Mouse (Mus musculus) limb, embryonic 12.5 days (tissue): ENCODE measurements around the gene Dapk3. TPM values are rescaled to one million over a fixed set of nuclear protein-coding genes. Genes with fewer than 3 reads are reported as not detected.
A peak's percentile ranks its signal among the peaks of the same experiment; 100 is the strongest.
"Not testable (repeated sequence)": the region's sequence is repeated elsewhere in the genome, so short reads cannot be mapped to it uniquely, and the experiment has no call there.

Experiments
- ATAC-seq: fragments of 200-750 bp; cut with Nextera tagmentation; 2 replicates; pipeline ENCODE4 v1.8.0; 2017; ENCODE audit warnings: low read depth, moderate TSS enrichment; ENCODE audit not compliant: insufficient number of reproducible peaks, insufficient read depth, low FRiP score, low TSS enrichment
- H3K27ac ChIP-seq: fragments of 300-500 bp; sonication (generic); 2 replicates; pipeline ENCODE4 v1.5.1; 2016; ENCODE audit warnings: mild to moderate bottlenecking, moderate library complexity
- H3K27me3 ChIP-seq: fragments of 300-500 bp; sonication (generic); 2 replicates; pipeline ENCODE4 v1.6.1; 2016; ENCODE audit warnings: mild to moderate bottlenecking, moderate library complexity
- H3K36me3 ChIP-seq: fragments of 300-500 bp; sonication (generic); 2 replicates; pipeline ENCODE4 v1.6.1; 2016; ENCODE audit warnings: mild to moderate bottlenecking, moderate library complexity
- H3K4me1 ChIP-seq: fragments of 300-500 bp; sonication (generic); replicated peaks from 2 replicates; pipeline ENCODE4 v1.6.1; 2016
- H3K4me2 ChIP-seq: fragments of 300-500 bp; sonication (generic); 2 replicates; pipeline ENCODE4 v1.6.1; 2016; ENCODE audit warnings: mild to moderate bottlenecking, moderate library complexity
- H3K4me3 ChIP-seq: fragments of 300-500 bp; sonication (generic); replicated peaks from 2 replicates; pipeline ENCODE4 v1.5.1; 2016; ENCODE audit warnings: mild to moderate bottlenecking
- H3K9ac ChIP-seq: fragments of 300-500 bp; sonication (generic); replicated peaks from 2 replicates; pipeline ENCODE4 v1.6.1; 2016; ENCODE audit warnings: mild to moderate bottlenecking, moderate library complexity
- H3K9me3 ChIP-seq: fragments of 300-500 bp; sonication (generic); 2 replicates; pipeline ENCODE4 v1.6.1; 2016; ENCODE audit warnings: mild to moderate bottlenecking, moderate library complexity
- WGBS: fragments of 180-500 bp; shearing (Covaris S2); methylation state at CpG from one replicate; pipeline ENCODE4 v1.1.7; 2016; 5-methylcytosine and 5-hydroxymethylcytosine counted together
- polyA plus RNA-seq: library from polyadenylated mRNA; unstranded; fragments of >200 nt; fragmentation: Nextera tagmentation; extraction: Ambion mirVana; gene quantifications from 2 replicates; pipeline ENCODE4 v1.2.1, GENCODE M21; 2016

Dapk3 gene
- polyA plus RNA-seq, 1 experiment from 2014 or later = 64.2 TPM

DNA sequence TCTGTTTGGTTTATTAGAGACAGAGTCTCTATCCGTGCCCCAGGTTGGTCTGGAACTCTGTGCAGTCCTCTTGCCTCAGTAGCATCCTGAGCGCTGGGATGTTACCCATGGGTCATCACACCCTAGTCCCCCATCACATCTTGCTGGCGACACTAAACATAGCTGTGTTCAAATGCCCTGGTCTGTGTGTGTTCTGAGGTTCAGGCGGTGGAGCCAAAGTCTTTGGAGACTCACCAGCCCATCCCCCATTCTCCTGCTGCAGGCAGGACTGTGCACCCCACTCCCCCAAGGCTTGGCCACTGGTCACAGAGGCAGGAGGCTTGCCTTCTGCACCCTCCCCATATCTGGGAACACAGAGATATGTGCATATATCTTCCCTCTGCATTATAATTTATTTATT lies 21.3 kb downstream of the Dapk3 start:
- Histone ChIP-seq H3K36me3 (no peaks in the 10 kb centered on the region), H3K27me3 (peaks cover 19% of the 10 kb centered on the region), H3K9me3 (no peaks in the 10 kb centered on the region), H3K9ac (no peak overlapping the region), H3K27ac (no peak overlapping the region), H3K4me1 (no peaks in the 10 kb centered on the region), H3K4me3 (no peak overlapping the region), H3K4me2 (no peak overlapping the region)
- 70% methylated on average over 4 of the region's 4 CpGs for WGBS
- ATAC-seq = no peak

DNA sequence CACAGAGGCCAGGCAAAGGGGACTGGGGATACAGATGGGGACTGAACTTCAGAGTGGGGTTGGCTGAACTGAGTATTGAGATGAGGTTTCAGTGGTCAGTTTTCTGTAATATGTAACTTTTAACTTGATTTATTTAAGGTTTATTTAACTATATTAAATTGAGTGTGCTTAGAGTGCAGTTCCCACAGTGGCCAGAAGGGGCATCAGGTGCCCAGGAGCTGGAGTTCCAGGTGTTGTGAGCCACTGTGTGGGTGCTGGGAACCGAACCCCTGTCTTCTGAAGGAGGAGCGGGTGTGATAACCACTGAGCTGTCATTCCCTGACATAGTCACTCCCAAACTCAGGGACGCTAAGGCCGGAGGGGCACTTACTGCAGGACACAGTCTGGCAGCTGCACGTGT lies 27.3 kb downstream of the Dapk3 start:
- Histone ChIP-seq H3K4me2 (no peak overlapping the region), H3K9me3 (peaks cover 5% of the 10 kb centered on the region), H3K4me3 (no peak overlapping the region), H3K27me3 (0 out of 2 replicates have a peak, but pooled peaks cover 2% of the 10 kb centered on the region), H3K4me1 (no peaks in the 10 kb centered on the region), H3K36me3 (no peaks in the 10 kb centered on the region), H3K27ac (no peak overlapping the region), H3K9ac (no peak overlapping the region)
- ATAC-seq = no peak
- 94% methylated on average over 5 of the region's 5 CpGs for WGBS

DNA sequence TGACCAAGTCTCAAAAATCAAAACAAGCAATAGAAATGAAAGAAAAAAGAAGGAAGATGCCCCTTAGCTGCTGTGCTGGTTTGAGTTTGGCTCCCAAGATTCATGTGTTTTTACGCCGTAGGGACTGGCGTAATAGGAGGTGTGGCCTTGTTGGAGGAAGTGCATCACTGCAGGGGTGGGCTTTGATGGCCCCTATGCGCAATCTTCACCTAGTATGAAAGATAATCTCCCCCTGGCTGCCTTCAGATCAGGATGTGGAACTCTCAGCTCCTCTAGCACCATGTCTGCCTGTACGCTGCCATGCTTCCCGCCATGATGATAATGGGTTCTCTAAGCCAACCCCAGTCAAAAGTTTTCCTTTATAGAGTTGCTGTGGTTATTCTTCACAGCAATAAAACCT lies 33.5 kb downstream of the Dapk3 start:
- Histone ChIP-seq H3K36me3 (no peaks in the 10 kb centered on the region), H3K9me3 (no peaks in the 10 kb centered on the region; the same call in 1 of the 2 replicates), H3K9ac (no peak overlapping the region), H3K4me1 (no peaks in the 10 kb centered on the region), H3K4me2 (no peak overlapping the region), H3K27ac (no peak overlapping the region), H3K4me3 (no peak overlapping the region), H3K27me3 (peaks cover 13% of the 10 kb centered on the region)
- ATAC-seq = no peak
- WGBS = 83% methylated on average over 6 of the region's 6 CpGs

DNA sequence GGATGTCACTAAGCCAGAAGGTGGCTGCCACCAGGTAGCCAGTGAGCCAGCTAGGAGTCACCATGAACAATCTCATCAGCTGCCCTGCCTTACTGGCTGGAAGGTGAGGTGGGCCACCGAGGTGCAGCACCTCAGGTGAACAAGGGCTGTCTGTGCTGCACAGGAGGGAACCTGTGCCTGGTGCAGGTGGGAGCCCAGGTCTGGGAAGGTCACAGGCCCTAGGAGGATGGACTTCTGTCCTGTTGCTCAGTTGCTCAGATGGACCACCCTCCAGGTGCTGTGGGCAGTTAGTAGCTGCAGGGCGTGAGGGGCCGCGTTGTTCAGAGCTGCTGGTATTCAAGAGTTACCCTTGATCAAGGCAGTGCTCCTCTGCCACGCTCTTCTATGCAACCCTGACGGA lies 34.0 kb downstream of the Dapk3 start:
- no peak for ATAC-seq
- no peaks in the 10 kb centered on the region; the same call in 1 of the 2 replicates for H3K9me3 ChIP-seq
- no peak overlapping the region for H3K27ac ChIP-seq
- peaks cover 13% of the 10 kb centered on the region for H3K27me3 ChIP-seq
- WGBS = 89% methylated on average over 6 of the region's 6 CpGs
- H3K4me1 ChIP-seq = no peaks in the 10 kb centered on the region
- H3K4me2 ChIP-seq = no peak overlapping the region
- no peak overlapping the region for H3K4me3 ChIP-seq
- H3K9ac ChIP-seq = no peak overlapping the region
- H3K36me3 ChIP-seq = no peaks in the 10 kb centered on the region

DNA sequence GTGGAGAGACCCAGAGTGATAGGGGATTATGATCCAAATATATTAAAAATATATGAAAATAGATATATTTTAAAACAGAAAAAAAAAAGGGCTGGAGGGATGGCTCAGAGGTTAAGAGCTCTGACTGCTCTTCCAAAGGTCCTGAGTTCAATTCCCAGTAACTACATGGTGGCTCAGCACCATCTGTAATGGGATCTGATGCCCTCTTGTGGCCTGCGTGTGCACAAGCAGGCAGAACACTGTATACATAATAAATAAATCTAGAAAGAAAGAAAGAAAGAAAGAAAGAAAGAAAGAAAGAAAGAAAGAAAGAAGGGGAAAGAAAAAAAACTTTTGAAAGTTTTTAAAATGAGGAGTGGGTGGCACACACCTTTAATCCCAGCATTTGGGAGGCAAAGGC lies 34.5 kb downstream of the Dapk3 start:
- H3K4me1 ChIP-seq, H3K4me2 ChIP-seq, H3K9me3 ChIP-seq, ATAC-seq, H3K27ac ChIP-seq, H3K9ac ChIP-seq, H3K36me3 ChIP-seq, H3K4me3 ChIP-seq: not testable (repeated sequence)
- H3K27me3 ChIP-seq = peaks cover 13% of the 10 kb centered on the region
- 4% methylated on average over 1 of the region's 1 CpGs for WGBS

DNA sequence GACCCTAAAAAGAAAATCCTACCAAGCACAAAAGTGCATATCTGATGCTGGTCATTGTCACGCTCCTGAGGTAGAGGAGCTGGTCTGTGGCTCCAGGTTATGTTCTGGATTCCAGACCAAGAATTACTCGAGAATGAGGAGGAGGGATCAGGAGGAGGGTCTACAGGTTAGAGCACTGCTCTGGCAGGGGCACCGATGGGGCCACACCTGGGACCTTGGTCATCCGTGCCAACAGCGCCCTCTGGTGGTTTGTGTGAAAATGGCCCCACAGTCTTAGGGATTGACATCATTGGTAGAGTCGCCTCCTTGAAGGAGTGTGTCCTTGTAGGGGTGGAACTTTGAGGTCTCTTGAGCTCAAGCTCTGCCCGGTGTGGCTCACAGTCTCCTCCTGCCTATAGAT lies 35.2 kb downstream of the Dapk3 start:
- 36% methylated on average over 7 of the region's 7 CpGs for WGBS

GRCm38 (mm10) chr10:81221402-81222015 lies 38.7 kb downstream of the Dapk3 start:
- Histone ChIP-seq H3K4me2 (no peak overlapping the region), H3K27ac (no peak overlapping the region), H3K27me3 (peaks cover 13% of the 10 kb centered on the region), H3K9me3 (no peaks in the 10 kb centered on the region), H3K4me3 (no peak overlapping the region), H3K36me3 (no peaks in the 10 kb centered on the region), H3K9ac (no peak overlapping the region), H3K4me1 (no peaks in the 10 kb centered on the region)
- WGBS = 92% methylated on average over 5 of the region's 5 CpGs
- no peak for ATAC-seq

More for the DNA sequence above, 35.2 kb downstream of the Dapk3 start:
- H3K9ac ChIP-seq = no peak overlapping the region
- H3K27me3 ChIP-seq = peaks cover 13% of the 10 kb centered on the region
- H3K4me3 ChIP-seq = no peak overlapping the region
- H3K27ac ChIP-seq = no peak overlapping the region
- no peak overlapping the region for H3K4me2 ChIP-seq
- H3K4me1 ChIP-seq = no peaks in the 10 kb centered on the region
- no peaks in the 10 kb centered on the region for H3K9me3 ChIP-seq
- no peaks in the 10 kb centered on the region for H3K36me3 ChIP-seq
- ATAC-seq = no peak; the same call in 1 of the 2 replicates

DNA sequence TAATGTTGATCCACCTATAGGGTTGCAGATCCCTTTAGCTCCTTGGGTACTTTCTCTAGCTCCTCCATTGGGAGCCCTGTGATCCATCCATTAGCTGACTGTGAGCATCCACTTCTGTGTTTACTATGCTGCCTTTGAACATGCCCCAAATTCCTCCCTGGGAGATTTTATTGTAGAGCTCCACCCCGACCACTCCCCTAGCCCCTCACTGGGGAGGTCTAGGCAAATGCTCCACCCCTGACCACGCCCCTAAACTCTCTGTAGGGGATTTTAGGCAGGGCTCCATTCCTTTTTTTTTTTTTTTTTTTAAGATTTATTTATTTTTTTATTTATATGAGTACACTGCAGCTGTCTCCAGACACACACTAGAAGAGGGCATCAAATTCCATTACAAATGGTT lies 40.9 kb downstream of the Dapk3 start:
- not testable (repeated sequence) for H3K36me3 ChIP-seq, H3K4me3 ChIP-seq, H3K9me3 ChIP-seq, H3K9ac ChIP-seq, ATAC-seq, H3K4me1 ChIP-seq, H3K4me2 ChIP-seq, H3K27ac ChIP-seq
- WGBS = 49% methylated on average over 2 of the region's 2 CpGs
- peaks cover 13% of the 10 kb centered on the region for H3K27me3 ChIP-seq

- Histone ChIP-seq H3K9me3 (no peaks in the 10 kb centered on the region), H3K4me1 (peaks cover 14% of the 10 kb centered on the region), H3K4me3 (peak overlapping the region; percentile 21; the same call in 1 of the 2 replicates), H3K27me3 (peaks cover 52% of the 10 kb centered on the region), H3K27ac (no peak overlapping the region), H3K36me3 (no peaks in the 10 kb centered on the region), H3K9ac (no peak overlapping the region), H3K4me2 (peak overlapping the region; percentile 33)
- no peak for ATAC-seq
- WGBS = 12% methylated on average over 20 of the region's 20 CpGs
Measured at GRCm38 (mm10) chr10:81229735-81230437, 47.1 kb downstream of the Dapk3 start.

DNA sequence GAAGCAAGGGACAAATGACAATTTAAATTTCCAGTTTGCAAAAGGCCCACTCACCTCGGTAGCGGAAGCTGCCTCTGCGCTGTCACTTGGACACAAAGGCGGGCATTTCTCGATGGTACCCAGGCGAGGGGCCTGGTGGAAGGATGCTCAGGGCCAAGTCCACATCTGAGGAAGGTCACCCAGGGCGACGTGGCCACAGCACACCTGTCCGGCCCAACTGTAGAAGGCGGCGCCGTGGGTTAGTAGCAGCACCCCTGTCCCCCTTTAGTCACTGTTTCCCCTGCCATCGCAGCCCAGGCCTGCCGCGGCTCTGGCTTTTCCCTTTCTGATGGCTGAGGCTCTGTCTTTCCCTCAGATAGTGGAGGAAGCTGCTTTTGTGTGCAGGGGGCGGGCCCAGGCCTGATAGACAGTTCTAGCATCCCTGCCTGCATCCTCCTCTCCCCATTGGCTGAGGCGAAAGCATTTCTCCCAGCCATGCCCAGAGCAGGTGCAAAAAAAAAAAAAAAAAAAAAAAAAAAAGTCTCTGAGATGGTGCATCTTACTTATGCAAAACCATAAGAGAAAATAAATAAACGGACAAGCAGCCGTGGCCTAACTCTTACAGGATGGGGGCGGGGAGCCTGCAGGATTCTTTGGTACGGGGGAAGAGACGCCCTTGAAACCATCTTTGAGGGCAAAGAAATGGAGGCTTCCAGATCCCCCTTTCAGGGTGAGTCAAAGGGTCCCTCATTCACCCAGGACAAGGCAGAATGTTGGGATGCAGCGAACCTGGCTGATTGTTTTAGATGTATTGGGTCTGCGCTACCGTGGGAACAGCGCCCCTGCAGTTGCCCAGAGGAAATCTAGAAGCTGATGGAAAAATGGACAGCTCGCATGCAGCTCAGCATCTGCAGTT lies 47.9 kb downstream of the Dapk3 start, which contains the start of gene Atcay:
Gene Atcay, minus strand, starts transcription at position 396 of the 895 bp plus-strand sequence.
- Histone ChIP-seq H3K27me3 (peaks cover 52% of the 10 kb centered on the region), H3K4me1 (peaks cover 14% of the 10 kb centered on the region), H3K36me3 (no peaks in the 10 kb centered on the region), H3K9me3 (no peaks in the 10 kb centered on the region), H3K4me2 (peak within 1 kb of the TSS; percentile 33), H3K9ac (peak within 1 kb of the TSS; percentile 37; the same call in 1 of the 2 replicates), H3K27ac (no peak within 1 kb of the TSS), H3K4me3 (peak within 1 kb of the TSS; percentile 21)
- 9% methylated on average over 27 of the region's 27 CpGs for WGBS
- no peak for ATAC-seq

DNA sequence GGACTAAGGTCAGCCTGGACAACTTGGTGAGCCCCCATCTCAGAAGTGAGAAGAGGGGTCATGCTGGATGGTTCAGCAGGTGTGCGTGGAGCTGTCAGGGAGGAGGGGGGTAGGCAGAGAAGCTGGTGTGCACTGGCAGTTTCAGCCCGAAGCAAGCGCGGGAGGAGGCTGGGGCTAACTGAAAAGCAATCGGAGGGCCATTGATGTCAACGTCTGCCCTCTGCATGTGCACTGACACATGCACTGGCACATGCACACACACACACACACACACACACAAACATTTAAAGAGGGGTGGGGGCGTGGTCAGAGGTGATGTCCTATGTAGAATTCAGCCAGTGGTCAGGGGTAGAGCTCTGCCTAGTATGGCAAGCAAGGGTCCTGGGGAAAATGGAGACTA lies 48.6 kb downstream of the Dapk3 start:
- H3K4me3 ChIP-seq = no peak overlapping the region
- no peak overlapping the region for H3K4me2 ChIP-seq
- no peak overlapping the region for H3K9ac ChIP-seq
- no peaks in the 10 kb centered on the region for H3K36me3 ChIP-seq
- H3K9me3 ChIP-seq = no peaks in the 10 kb centered on the region
- ATAC-seq = no peak
- WGBS = 55% methylated on average over 7 of the region's 7 CpGs
- peaks cover 52% of the 10 kb centered on the region for H3K27me3 ChIP-seq
- peaks cover 14% of the 10 kb centered on the region for H3K4me1 ChIP-seq
- H3K27ac ChIP-seq = no peak overlapping the region
